Mouse (Mus musculus) heart, embryonic 13.5 days (tissue): ENCODE measurements around the gene Daam1. TPM values are rescaled to one million over a fixed set of nuclear protein-coding genes. Genes with fewer than 3 reads are reported as not detected.
A peak's percentile ranks its signal among the peaks of the same experiment; 100 is the strongest.

Experiments used
- ATAC-seq: fragments of 200-750 bp; cut with Nextera tagmentation; 2 replicates; pipeline ENCODE4 v1.8.0; 2017; ENCODE audit warnings: moderate TSS enrichment; ENCODE audit not compliant: insufficient number of reproducible peaks, low FRiP score, low TSS enrichment; ENCODE audit errors: extremely low read depth
- H3K27ac ChIP-seq: fragments of 300-500 bp; sonication (generic); replicated peaks from 2 replicates; pipeline ENCODE4 v1.5.1; 2015; ENCODE audit warnings: moderate library complexity, mild to moderate bottlenecking, inconsistent platforms
- H3K27me3 ChIP-seq: fragments of 300-500 bp; sonication (generic); replicated peaks from 2 replicates; pipeline ENCODE4 v1.6.1; 2015; ENCODE audit warnings: mild to moderate bottlenecking, inconsistent platforms
- H3K36me3 ChIP-seq: fragments of 300-500 bp; sonication (generic); 2 replicates; pipeline ENCODE4 v1.6.1; 2015; ENCODE audit warnings: mild to moderate bottlenecking, inconsistent platforms
- H3K4me1 ChIP-seq: fragments of 300-500 bp; sonication (generic); 2 replicates; pipeline ENCODE4 v1.6.1; 2015; ENCODE audit warnings: inconsistent platforms
- H3K4me2 ChIP-seq: fragments of 300-500 bp; sonication (generic); 2 replicates; pipeline ENCODE4 v1.6.1; 2015; ENCODE audit warnings: inconsistent platforms, mild to moderate bottlenecking, moderate library complexity
- H3K4me3 ChIP-seq: fragments of 300-500 bp; sonication (generic); 2 replicates; pipeline ENCODE4 v1.5.1; 2015; ENCODE audit warnings: moderate library complexity, mild to moderate bottlenecking, inconsistent platforms
- H3K9ac ChIP-seq: fragments of 300-500 bp; sonication (generic); 2 replicates; pipeline ENCODE4 v1.6.1; 2015; ENCODE audit warnings: inconsistent platforms, mild to moderate bottlenecking, moderate library complexity
- H3K9me3 ChIP-seq: fragments of 300-500 bp; sonication (generic); 2 replicates; pipeline ENCODE4 v1.6.1; 2016; ENCODE audit warnings: inconsistent platforms
- WGBS: fragments of 180-500 bp; shearing (Covaris S2); methylation state at CpG from one replicate; pipeline ENCODE4 v1.1.7; 2015; ENCODE audit warnings: mixed read lengths; 5-methylcytosine and 5-hydroxymethylcytosine counted together
- polyA plus RNA-seq: library from polyadenylated mRNA; unstranded; fragments of >200 nt; fragmentation: Nextera tagmentation; extraction: Ambion mirVana; gene quantifications from 2 replicates; pipeline ENCODE4 v1.2.1, GENCODE M21; 2015

Daam1 gene
- polyA plus RNA-seq, 1 experiment from 2014 or later = 18.5 TPM

DNA sequence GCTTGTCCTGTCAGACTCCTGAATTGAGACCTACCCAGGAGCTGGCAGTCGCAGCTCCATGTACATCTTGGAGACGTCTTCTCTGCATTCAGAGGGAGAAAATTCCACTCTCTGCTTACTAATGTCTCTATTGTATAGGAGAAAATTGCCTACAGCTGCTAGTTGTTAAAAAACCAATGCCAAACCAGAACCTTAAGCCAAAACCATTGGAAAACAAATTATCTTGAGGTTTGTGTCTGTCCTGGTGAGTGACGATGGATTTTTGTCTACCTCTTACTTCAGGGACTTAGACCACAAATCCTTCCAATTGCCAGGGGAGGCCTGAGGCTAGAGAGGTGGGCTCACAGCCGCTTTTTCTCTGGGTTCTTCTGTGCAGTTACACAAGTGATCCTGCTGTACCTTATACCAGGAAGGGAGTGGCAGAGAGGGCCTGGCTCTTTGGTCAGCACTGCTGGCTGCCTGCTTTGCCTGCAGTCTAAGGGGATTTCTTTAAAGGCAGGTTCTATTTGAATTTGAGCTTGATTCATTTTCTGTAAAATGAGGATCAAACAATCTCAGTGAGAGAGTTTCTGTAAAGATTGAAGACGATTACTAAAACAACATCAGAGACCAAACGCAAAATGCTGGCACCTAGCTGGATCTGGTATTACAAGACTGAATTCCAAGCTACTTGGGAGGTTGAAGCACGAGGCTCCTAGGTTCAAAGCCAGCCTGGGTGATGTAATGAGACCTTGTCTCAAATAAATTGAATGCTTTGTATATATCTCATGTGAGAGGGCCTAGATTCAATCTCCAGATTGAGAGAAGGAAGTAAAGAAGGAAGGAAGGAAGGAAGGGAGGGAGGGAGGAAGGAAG, 68.0 kb downstream of the Daam1 start:
- Histone ChIP-seq H3K36me3 (peaks cover 67% of the 10 kb centered on the region), H3K9me3 (no peaks in the 10 kb centered on the region), H3K27me3 (no peaks in the 10 kb centered on the region), H3K4me3 (no peak overlapping the region), H3K4me1 (peaks cover 73% of the 10 kb centered on the region), H3K4me2 (no peak overlapping the region), H3K9ac (peak overlapping the region; percentile 63; the same call in 1 of the 2 replicates), H3K27ac (peak overlapping the region; percentile 79)
- no peak for ATAC-seq
- 76% methylated on average over 7 of the region's 7 CpGs for WGBS

DNA sequence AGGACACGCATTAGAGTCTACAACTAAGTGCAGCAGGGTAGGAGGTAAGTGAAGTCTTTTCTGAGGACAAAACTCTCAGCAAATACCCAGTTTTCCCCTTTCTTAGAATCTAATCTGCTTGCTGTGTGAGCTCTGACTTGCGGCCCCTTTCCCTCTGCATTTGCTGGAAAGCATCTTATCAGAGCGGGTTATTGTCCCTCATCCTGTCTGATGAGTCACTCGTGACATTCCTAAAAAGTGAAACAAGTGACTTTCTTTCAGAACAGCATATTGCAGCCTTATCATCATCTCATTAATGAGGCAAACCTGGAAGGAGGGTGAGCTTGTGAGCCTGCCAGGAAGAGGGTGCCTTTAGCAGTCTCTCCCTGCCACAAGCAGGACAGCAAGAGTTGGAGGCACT, 68.7 kb downstream of the Daam1 start:
- peaks cover 74% of the 10 kb centered on the region for H3K4me1 ChIP-seq
- ATAC-seq = no peak
- WGBS = 27% methylated on average over 4 of the region's 4 CpGs

DNA sequence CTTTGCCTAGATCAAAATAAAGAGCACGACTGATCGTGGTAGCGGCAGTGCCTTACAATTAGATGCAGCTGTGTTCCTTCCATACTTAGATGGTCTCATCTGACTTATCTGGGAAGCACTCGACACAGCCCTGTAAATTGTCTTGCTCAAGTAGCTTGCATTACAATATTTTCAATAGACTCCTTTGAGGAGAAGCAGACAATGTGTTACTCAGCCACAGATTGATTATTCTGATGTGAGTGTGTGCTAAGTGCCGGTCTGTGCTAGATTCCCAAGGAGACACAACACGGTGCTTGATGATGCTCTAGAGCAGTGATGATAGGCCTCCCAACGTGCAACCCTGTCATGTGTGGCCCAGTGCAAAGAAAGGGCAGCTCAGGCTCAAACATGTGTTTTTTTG, 70.3 kb downstream of the Daam1 start:
- H3K27ac ChIP-seq = no peak overlapping the region
- no peaks in the 10 kb centered on the region for H3K9me3 ChIP-seq
- no peaks in the 10 kb centered on the region for H3K27me3 ChIP-seq
- no peak overlapping the region for H3K4me3 ChIP-seq
- H3K4me2 ChIP-seq = no peak overlapping the region
- no peak overlapping the region for H3K9ac ChIP-seq
- peaks cover 81% of the 10 kb centered on the region for H3K4me1 ChIP-seq
- 55% methylated on average over 7 of the region's 7 CpGs for WGBS
- H3K36me3 ChIP-seq = peaks cover 57% of the 10 kb centered on the region
- ATAC-seq = no peak

More for the DNA sequence above, 68.7 kb downstream of the Daam1 start:
- no peaks in the 10 kb centered on the region for H3K9me3 ChIP-seq
- no peak overlapping the region for H3K4me2 ChIP-seq
- H3K27me3 ChIP-seq = no peaks in the 10 kb centered on the region
- peak overlapping the region; percentile 79 for H3K27ac ChIP-seq
- peak overlapping the region; percentile 63; the same call in 1 of the 2 replicates for H3K9ac ChIP-seq
- H3K4me3 ChIP-seq = no peak overlapping the region
- H3K36me3 ChIP-seq = peaks cover 67% of the 10 kb centered on the region

DNA sequence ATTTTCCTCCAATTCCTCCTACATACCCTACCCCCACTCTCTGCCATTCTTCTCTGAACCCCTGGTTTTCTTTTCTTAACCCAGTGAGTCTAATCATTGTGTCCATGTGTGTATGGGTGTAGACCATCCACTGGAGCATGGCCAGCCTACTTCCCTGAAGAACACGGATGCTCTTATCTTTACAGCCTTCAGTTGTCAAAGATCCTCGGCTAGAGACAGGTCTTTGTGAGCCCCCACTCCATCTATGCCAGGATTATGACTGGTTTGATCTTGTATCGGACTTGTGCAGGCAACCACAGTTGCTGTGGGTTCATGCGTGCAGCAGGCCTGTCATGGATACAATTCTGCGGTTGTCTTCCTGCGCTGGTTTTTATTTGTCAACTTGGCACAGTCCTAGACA, 71.0 kb downstream of the Daam1 start:
- Histone ChIP-seq H3K4me2 (no peak overlapping the region), H3K4me3 (no peak overlapping the region), H3K9me3 (no peaks in the 10 kb centered on the region), H3K4me1 (peaks cover 81% of the 10 kb centered on the region), H3K9ac (no peak overlapping the region), H3K27ac (no peak overlapping the region), H3K27me3 (no peaks in the 10 kb centered on the region), H3K36me3 (peaks cover 51% of the 10 kb centered on the region)
- ATAC-seq = no peak
- 80% methylated on average over 6 of the region's 6 CpGs for WGBS

DNA sequence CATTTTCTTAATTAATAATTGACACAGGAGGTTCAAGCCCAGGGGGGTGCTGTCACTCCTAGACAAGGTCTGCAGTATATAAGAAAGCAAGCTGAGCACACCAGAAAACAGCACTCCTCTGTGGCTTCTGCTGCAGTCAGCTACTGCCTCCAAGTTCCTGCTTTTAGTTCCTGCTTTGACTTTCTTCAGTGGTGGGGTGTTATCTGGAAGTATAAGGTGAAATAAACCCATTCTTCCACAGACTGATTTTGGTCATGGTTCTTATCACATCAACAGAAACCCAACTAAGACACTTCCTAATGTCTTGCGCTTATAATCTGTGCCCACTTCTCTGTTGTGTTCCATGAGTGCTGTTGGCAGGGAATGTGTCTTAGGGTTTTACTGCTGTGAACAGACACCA, 71.4 kb downstream of the Daam1 start:
- Histone ChIP-seq H3K36me3 (peaks cover 48% of the 10 kb centered on the region), H3K4me3 (no peak overlapping the region), H3K9me3 (no peaks in the 10 kb centered on the region), H3K4me1 (peaks cover 81% of the 10 kb centered on the region), H3K9ac (no peak overlapping the region), H3K27ac (no peak overlapping the region), H3K4me2 (no peak overlapping the region), H3K27me3 (no peaks in the 10 kb centered on the region)
- ATAC-seq = no peak
- 90% methylated on average over 1 of the region's 1 CpGs for whole genome bisulfite sequencing

DNA sequence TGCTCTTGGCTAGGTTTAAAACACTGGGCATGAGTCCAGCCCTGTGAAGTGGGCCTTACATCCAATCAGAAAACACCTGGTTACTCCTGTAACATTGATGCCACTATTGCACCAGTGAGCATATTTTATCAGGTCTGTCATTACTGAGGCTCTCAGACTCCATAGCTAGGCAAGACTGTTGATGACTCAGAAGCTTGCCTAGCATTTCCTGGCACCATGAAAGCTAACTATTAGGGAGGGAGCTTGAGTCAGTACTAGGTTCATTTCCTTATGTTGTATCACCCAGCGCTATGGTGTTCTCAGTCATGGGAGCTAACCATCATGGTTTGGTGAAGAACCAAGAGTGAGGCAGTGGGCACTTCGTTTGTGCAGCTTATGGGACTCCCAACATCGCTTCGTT, 72.3 kb downstream of the Daam1 start:
- H3K27ac ChIP-seq = no peak overlapping the region
- WGBS = 93% methylated on average over 4 of the region's 4 CpGs
- H3K9me3 ChIP-seq = no peaks in the 10 kb centered on the region
- ATAC-seq = no peak
- peaks cover 39% of the 10 kb centered on the region for H3K36me3 ChIP-seq
- H3K9ac ChIP-seq = no peak overlapping the region
- no peak overlapping the region for H3K4me3 ChIP-seq
- H3K4me2 ChIP-seq = no peak overlapping the region
- no peaks in the 10 kb centered on the region for H3K27me3 ChIP-seq
- H3K4me1 ChIP-seq = peaks cover 82% of the 10 kb centered on the region

DNA sequence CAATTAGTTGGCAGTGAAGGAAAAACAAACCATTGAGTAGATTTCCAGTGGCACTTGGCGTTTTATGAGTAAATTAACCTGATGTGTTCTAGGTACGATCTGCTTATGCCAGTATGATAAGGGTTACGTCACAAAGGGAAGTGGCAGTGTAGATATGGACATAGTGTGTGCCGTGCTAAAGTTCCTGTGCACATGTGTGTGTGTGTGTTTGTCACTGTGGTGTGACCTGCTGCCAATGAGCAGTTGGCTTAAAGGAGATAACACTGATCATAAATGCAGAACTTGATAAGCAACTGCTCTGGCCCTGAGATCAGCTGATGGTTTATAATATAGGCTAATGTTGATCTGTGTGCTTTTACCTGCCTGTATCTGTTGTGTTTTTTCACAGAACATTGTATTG, 73.4 kb downstream of the Daam1 start:
- Histone ChIP-seq H3K4me2 (no peak overlapping the region), H3K9me3 (no peaks in the 10 kb centered on the region), H3K36me3 (peaks cover 31% of the 10 kb centered on the region), H3K4me1 (peaks cover 77% of the 10 kb centered on the region), H3K27me3 (no peaks in the 10 kb centered on the region), H3K27ac (peak overlapping the region; percentile 84; the same call in 1 of the 2 replicates), H3K9ac (no peak overlapping the region), H3K4me3 (no peak overlapping the region)
- no peak for ATAC-seq
- 47% methylated on average over 4 of the region's 4 CpGs for WGBS

DNA sequence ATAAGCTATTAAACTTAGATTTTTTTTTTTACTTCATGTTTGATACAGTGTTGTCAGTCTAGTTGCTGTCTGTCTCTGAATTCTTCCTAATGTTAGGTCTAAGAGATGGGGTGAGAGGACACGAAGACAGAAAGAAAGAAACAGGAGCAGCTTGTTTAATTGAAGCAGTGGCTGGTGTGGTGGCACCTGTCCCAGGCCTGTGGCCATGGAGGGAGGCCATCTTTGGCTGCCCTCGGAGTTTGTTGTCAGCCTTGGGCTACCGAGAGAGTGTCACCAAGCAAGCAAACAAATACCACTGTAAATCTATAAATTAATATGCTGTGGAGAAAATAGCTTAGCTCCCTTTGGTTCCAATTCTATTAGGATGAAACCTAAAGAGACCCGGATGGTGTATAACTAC, 74.0 kb downstream of the Daam1 start:
- no peak overlapping the region for H3K4me2 ChIP-seq
- H3K27me3 ChIP-seq = no peaks in the 10 kb centered on the region
- peaks cover 31% of the 10 kb centered on the region for H3K36me3 ChIP-seq
- no peak for ATAC-seq
- H3K9me3 ChIP-seq = no peaks in the 10 kb centered on the region
- H3K4me3 ChIP-seq = no peak overlapping the region
- peak overlapping the region; percentile 84; the same call in 1 of the 2 replicates for H3K27ac ChIP-seq
- peaks cover 77% of the 10 kb centered on the region for H3K4me1 ChIP-seq
- WGBS = 81% methylated on average over 4 of the region's 4 CpGs
- H3K9ac ChIP-seq = no peak overlapping the region

DNA sequence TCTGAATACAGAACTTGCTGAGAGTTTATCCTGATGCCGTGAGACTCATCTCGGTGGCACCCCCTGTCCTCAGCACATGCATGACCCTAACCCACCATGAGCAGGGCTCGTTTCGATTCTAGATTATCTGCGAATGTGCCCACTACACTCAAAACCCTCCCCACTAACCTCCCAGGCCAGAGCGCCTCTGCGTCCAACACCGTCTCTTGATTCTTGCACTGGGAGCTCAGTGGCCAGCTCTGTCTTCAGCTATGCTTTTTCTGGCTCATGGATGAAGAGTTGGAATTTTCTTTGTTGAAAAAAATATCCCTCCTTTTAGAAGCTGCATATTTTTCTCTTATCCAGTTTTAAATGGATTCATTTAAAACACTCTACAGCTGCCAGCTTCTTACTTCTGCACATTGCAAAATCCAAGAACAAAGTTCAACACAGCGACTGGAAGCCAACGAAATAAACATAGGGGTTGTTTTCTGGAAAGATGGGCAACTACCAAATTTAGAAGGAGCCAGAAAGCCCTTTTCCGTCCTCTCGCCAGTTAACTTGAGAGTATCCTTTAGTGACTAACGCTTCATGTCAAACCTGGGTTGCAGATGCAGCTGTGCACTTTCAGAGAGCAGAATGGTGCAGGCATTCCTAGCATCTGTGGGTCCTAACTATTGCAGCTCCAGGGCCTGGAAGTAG, 74.9 kb downstream of the Daam1 start:
- H3K36me3 ChIP-seq = peaks cover 26% of the 10 kb centered on the region
- no peaks in the 10 kb centered on the region for H3K27me3 ChIP-seq
- no peak overlapping the region for H3K9ac ChIP-seq
- no peak overlapping the region for H3K4me2 ChIP-seq
- no peak for ATAC-seq
- peaks cover 79% of the 10 kb centered on the region for H3K4me1 ChIP-seq
- WGBS = 65% methylated on average over 13 of the region's 13 CpGs
- H3K9me3 ChIP-seq = no peaks in the 10 kb centered on the region
- peak overlapping the region; percentile 84 for H3K27ac ChIP-seq
- no peak overlapping the region for H3K4me3 ChIP-seq

DNA sequence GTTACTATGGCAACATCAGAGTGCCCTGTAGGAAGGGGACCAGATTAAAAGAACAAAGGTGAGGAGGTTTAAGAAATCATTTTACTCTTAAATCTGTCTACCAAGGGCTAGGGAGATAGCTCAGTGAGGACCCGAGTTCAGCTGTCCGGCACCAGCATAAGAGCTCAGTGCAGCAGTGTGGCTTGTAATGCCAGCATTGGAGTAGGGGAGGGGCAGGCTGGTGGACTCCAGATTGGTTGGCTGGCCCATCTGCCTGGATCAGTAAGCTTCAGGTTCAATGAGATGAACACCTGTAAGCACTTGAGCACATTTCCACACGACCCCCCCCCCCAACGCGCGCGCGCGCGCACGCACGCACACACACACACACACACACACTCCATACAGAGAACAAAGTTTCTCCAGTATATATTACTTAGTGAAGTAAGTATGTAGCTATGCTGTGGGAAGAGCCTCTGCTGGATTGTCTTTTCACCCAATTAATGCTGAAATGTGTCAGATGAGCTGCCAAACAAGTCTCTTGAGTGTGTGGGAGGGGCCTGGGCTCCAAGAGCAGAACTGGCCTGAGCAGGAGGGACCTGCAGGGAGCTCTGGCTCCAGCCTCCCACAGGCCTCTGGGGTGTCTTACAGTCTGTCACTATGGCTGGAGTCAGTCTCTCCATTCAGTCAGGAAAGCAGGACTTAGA, 75.8 kb downstream of the Daam1 start:
- Histone ChIP-seq H3K4me2 (no peak overlapping the region), H3K9me3 (no peaks in the 10 kb centered on the region), H3K27ac (peak overlapping the region; percentile 84), H3K36me3 (peaks cover 22% of the 10 kb centered on the region), H3K9ac (peak overlapping the region; percentile 58), H3K4me1 (peaks cover 80% of the 10 kb centered on the region), H3K27me3 (no peaks in the 10 kb centered on the region), H3K4me3 (no peak overlapping the region)
- 76% methylated on average over 12 of the region's 12 CpGs for WGBS
- ATAC-seq = no peak; the same call in 1 of the 2 replicates

DNA sequence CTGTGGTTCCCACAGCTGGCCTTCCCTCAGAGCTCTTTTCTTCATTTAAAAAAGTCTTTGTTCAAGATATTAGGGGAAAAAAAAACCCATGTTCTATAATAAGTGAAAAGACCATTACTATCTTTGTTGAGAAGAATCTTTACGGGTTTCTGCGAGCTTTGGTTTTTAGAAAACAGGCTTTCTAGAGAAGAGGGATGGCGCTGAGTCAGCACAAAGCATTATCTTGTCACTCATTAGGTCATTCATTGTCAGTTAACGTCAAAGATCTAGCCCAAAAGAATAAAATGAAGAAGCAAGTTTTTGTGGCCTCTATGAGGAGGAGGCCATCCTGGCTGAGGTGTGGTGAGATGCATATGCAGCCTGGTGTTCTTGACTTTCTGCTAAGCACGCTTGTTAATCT, 78.1 kb downstream of the Daam1 start:
- Histone ChIP-seq H3K4me2 (no peak overlapping the region), H3K4me1 (peaks cover 85% of the 10 kb centered on the region), H3K9me3 (no peaks in the 10 kb centered on the region), H3K36me3 (0 out of 2 replicates have a peak, but pooled peaks cover 5% of the 10 kb centered on the region), H3K27me3 (no peaks in the 10 kb centered on the region), H3K27ac (no peak overlapping the region), H3K4me3 (no peak overlapping the region), H3K9ac (no peak overlapping the region)
- WGBS = 91% methylated on average over 5 of the region's 5 CpGs
- no peak for ATAC-seq
